Mouse (Mus musculus): ENCODE data around the gene Ms4a4c. TPM values are rescaled to one million over a fixed set of nuclear protein-coding genes. Genes with fewer than 3 reads are reported as not detected.
"Not testable (repeated sequence)": the region's sequence is repeated elsewhere in the genome, so short reads cannot be mapped to it uniquely, and the experiment has no call there.

The Ms4a4c gene
- total RNA-seq, 2 experiments from 2014 or later, result not detected

DNA sequence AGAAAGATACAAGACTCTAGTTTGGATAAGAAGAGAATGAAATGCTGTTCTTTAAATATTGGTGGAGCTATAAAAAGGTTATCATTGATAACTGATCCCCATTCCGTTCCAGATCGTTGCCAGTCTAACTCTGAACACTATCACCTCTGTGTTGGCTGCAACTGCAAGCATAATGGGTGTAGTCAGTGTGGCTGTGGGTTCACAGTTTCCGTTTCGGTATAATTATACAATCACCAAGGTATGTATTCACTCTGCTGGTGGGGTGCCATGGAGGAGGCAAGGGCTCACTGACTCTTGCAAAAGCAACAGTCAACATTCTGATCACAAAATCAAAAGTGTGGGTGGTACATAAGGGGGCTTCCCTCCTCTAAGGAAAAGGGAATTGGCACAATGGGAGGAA is 54.5 kb downstream of the Ms4a4c start:
- not testable (repeated sequence) for DNase-seq (ENCODE audit: low spot score in 2 of 2)

DNA sequence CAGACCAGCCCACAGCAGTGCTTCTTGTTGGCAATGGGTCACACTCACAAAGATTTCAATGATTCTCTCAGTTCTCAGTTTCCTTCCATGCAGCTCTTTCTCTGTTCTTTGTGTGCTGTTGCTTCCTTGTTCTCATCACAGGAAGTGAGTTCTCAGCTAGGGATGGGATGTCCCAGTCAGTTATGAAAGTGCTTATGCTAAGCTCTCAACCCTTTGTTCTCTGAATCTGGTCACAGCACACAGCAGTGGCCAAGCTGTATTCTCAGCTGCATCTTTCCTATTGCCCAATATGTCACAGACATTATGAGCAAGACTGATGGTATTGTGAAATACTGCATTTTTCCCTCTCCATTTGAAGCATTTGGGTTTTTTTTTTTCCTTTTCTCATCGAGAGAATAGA is 60.2 kb downstream of the Ms4a4c start:
- DNase-seq (ENCODE audit: low spot score in 2 of 2), result not testable (repeated sequence)

DNA sequence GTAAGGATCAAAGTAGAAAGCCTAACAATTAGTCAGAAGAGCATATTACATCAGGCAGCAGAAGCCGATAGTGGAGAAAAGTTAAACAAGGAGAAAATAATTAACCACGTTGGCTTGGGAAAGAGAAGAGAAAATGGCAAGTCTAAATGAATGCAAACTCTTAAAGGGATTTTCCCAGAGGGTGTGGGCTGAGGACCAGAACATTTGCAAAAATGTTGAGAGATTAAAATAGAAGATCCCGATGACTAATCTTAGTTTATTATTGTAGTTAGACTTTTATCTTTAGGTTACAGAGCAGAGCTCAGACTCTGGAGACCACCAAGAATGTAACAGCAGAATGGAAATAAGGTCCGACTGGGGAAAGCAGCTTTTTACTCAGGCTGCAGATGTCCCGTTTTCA is 61.9 kb downstream of the Ms4a4c start:
- no peak for DNase-seq (ENCODE audit: low spot score in 2 of 2)

DNA sequence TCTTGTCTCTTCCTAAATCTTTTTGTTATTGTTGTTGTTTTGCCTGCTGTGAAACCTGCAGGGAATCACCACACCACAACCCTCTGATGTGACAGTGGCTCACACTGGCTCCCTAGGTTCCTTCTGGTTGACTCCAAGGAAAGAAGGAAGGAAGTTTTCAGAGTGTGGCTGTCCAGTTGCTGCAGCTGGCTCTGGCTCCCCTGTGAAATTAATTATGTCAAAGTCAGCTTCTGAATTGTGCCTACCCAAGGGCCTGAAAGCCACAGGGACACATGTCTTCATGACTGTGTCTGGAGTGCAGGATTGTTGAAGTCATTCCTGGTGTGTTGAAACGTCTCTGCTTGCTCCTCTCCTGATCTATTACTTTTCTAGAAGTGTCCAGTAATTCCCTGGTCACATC is 63.8 kb downstream of the Ms4a4c start:
- not testable (repeated sequence) for DNase-seq (ENCODE audit: low spot score in 2 of 2)

DNA sequence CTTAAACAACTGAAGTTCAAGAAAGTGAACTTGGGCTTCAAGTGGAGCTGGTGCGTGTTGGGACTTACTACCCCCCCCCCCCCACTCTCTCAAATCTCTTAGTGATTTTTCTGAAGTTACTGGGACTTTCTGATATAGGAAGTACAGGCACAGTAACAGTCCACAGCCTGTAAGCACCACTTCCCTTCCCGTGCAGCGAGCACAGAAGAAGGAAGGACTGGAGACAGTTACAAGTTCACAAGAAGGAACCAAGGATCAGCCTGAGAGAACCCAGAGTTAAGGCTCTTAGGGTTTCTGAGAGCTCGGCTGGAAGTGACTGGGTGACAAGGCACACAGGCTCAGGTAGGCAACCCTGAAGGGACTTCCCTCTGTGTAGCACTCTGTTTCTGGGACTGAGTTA is 64.6 kb downstream of the Ms4a4c start, which contains the start of gene Ms4a6c:
TSS of gene Ms4a6c (plus strand) at position 152 of the 400 bp plus-strand sequence.
- not testable (repeated sequence) for DNase-seq (ENCODE audit: low spot score in 2 of 2)

Other genes starting within 250 kb of the Ms4a4c start
- not detected for gene 1700025F22Rik, start 239.4 kb upstream of the Ms4a4c start, total RNA-seq (2021)
- not detected for gene Ms4a13, start 208.0 kb upstream of the Ms4a4c start, total RNA-seq (2021)
- not detected for gene Ms4a12, start 172.3 kb upstream of the Ms4a4c start, total RNA-seq (2021)
- not detected for gene Ms4a1, start 138.5 kb upstream of the Ms4a4c start, total RNA-seq (2021)
- not detected for gene Ms4a5, start 120.9 kb upstream of the Ms4a4c start, total RNA-seq (2021)
- not detected for gene Ms4a14, start 90.3 kb upstream of the Ms4a4c start, total RNA-seq (2021)
- gene Ms4a7, start 68.6 kb upstream of the Ms4a4c start, total RNA-seq (2021), result under 1 TPM; 0.37 to 0.41 TPM
- 1 to 10 TPM in 1 of 2 experiments, under 1 TPM in 1; 0.52 to 1.1 TPM for gene Ms4a4a, start 29.2 kb upstream of the Ms4a4c start, total RNA-seq (2021)
- gene Ms4a4b, start 38.8 kb downstream of the Ms4a4c start, total RNA-seq (2021), result not detected
- 1 to 10 TPM; 1.3 to 1.8 TPM for gene Ms4a6c, start 64.6 kb downstream of the Ms4a4c start, total RNA-seq (2021)
- gene Gm8369, start 81.2 kb downstream of the Ms4a4c start, total RNA-seq (2021), result under 1 TPM in 1 of 2 experiments, not detected in 1; 0.20 TPM
- gene Ms4a6b, start 111.7 kb downstream of the Ms4a4c start, total RNA-seq (2021), result 1 to 10 TPM; 1.2 to 2.1 TPM
- not detected for gene Ms4a4d, start 132.0 kb downstream of the Ms4a4c start, total RNA-seq (2021)
- 1 to 10 TPM; 1.4 TPM for gene Ms4a6d, start 200.1 kb downstream of the Ms4a4c start, total RNA-seq (2021)
- gene Ms4a2, start 218.9 kb downstream of the Ms4a4c start, total RNA-seq (2021), result not detected
- not detected for gene Ms4a3, start 236.1 kb downstream of the Ms4a4c start, total RNA-seq (2021)

All from layer of hippocampus, adult 18-20 months (tissue).